Comparison of ENCODE assay signal across 9 mouse cellular contexts in genomic region chr12:5087787-5088519, GRCm38 (mm10).
DNase-seq lines count a peak whose midpoint lies in the region; ATAC-seq lines count a peak whose summit lies in the region.
"Had no signal": no experiment of that assay in that cellular context is flagged by ENCODE, and none has a peak within 500 bp of the region (broad histone marks: within the 10 kb centered on the region; RNA-seq: fewer than 3 reads in every experiment).

No protein-coding gene starts in this region.

- no peaks in the 10 kb centered on the region for H3K27me3 ChIP-seq in forebrain, embryonic 11.5 days (ENCODE audit: control insufficient read depth, insufficient read depth, low read length)
- H3K27me3 ChIP-seq in forebrain, embryonic 10.5 days (ENCODE audit: poor library complexity, severe bottlenecking) = no peaks in the 10 kb centered on the region
- H3K27me3 ChIP-seq in lung, embryonic 16.5 days (ENCODE audit: control insufficient read depth, insufficient read depth, low read depth, low read length) = no peaks in the 10 kb centered on the region
- no peaks in the 10 kb centered on the region for H3K27me3 ChIP-seq in stomach, embryonic 16.5 days (ENCODE audit: control insufficient read depth, insufficient read depth, low read length)
- H3K27me3 ChIP-seq: embryonic facial prominence, embryonic 12.5 days had no signal

- H3K4me1 ChIP-seq in forebrain, embryonic 11.5 days (replicated peaks; ENCODE audit: control insufficient read depth, insufficient read depth, low read length) = 0 out of 2 replicates have a peak, but pooled peaks cover 2% of the 10 kb centered on the region
- H3K4me1 ChIP-seq in forebrain, embryonic 10.5 days = peaks cover 9% of the 10 kb centered on the region; the same call in 1 of the 2 replicates
- peaks cover 7% of the 10 kb centered on the region for H3K4me1 ChIP-seq in lung, embryonic 16.5 days (replicated peaks; ENCODE audit: control insufficient read depth, insufficient read depth, low read length)
- H3K4me1 ChIP-seq in stomach, embryonic 16.5 days (ENCODE audit: control insufficient read depth, insufficient read depth, low read length) = peaks cover 12% of the 10 kb centered on the region

- H3K27ac ChIP-seq in forebrain, embryonic 11.5 days (ENCODE audit: low read depth, low read length) = 0 out of 2 replicates have a peak overlapping the region, but pooled peaks have one; percentile 6
- no peak overlapping the region for H3K27ac ChIP-seq in forebrain, embryonic 10.5 days
- no peak overlapping the region for H3K27ac ChIP-seq in lung, embryonic 16.5 days (ENCODE audit: low read length)
- 0 out of 2 replicates have a peak overlapping the region, but pooled peaks have one; percentile 30 for H3K27ac ChIP-seq in stomach, embryonic 16.5 days (ENCODE audit: low read length)

- WGBS in forebrain, embryonic 11.5 days = 55% methylated on average over 10 of the region's 10 CpGs
- WGBS in forebrain, embryonic 10.5 days = 76% methylated on average over 10 of the region's 10 CpGs
- WGBS in lung, embryonic 16.5 days = 21% methylated on average over 10 of the region's 10 CpGs
- WGBS in stomach, embryonic 16.5 days = 24% methylated on average over 10 of the region's 10 CpGs

- no peaks in the 10 kb centered on the region for H3K36me3 ChIP-seq in forebrain, embryonic 11.5 days (ENCODE audit: control insufficient read depth, insufficient read depth, low read length)
- peaks cover 28% of the 10 kb centered on the region for H3K36me3 ChIP-seq in forebrain, embryonic 10.5 days (replicated peaks)
- H3K36me3 ChIP-seq in lung, embryonic 16.5 days (ENCODE audit: control insufficient read depth, insufficient read depth, low read length) = no peaks in the 10 kb centered on the region
- peaks cover 7% of the 10 kb centered on the region; the same call in 1 of the 2 replicates for H3K36me3 ChIP-seq in stomach, embryonic 16.5 days (ENCODE audit: control insufficient read depth, insufficient read depth, low read length)

- H3K4me2 ChIP-seq in forebrain, embryonic 11.5 days (ENCODE audit: low read depth, low read length, severe bottlenecking) = no peak overlapping the region
- H3K4me2 ChIP-seq in lung, embryonic 16.5 days (ENCODE audit: low read depth, low read length) = peak overlapping the region; percentile 15; the same call in 1 of the 2 replicates
- peak overlapping the region; percentile 8; the same call in 1 of the 2 replicates for H3K4me2 ChIP-seq in stomach, embryonic 16.5 days (ENCODE audit: low read depth, low read length)
- H3K4me2 ChIP-seq: embryonic facial prominence, embryonic 12.5 days had no signal

- DNase-seq in forebrain, embryonic 11.5 days (ENCODE audit: low spot score) = no peak
- DNase-seq in forebrain, embryonic 10.5 days (ENCODE audit: extremely low spot score, low spot score) = no peak
- DNase-seq in gastrocnemius, postnatal 25 days = peak; percentile 27
- peak; percentile 59 for DNase-seq in kidney, adult 9 months
- DNase-seq in spleen, adult 18-20 months = no peak

- no peaks in the 10 kb centered on the region for H3K9me3 ChIP-seq in forebrain, embryonic 11.5 days (ENCODE audit: control insufficient read depth, low read length)
- H3K9me3 ChIP-seq in forebrain, embryonic 10.5 days = no peaks in the 10 kb centered on the region
- no peaks in the 10 kb centered on the region for H3K9me3 ChIP-seq in lung, embryonic 16.5 days (ENCODE audit: control insufficient read depth, low read length)
- H3K9me3 ChIP-seq in stomach, embryonic 16.5 days (replicated peaks; ENCODE audit: control insufficient read depth, low read length) = no peaks in the 10 kb centered on the region
- H3K9me3 ChIP-seq: embryonic facial prominence, embryonic 12.5 days had no signal

- peak; percentile 67; the same call in 1 of the 2 replicates for ATAC-seq in forebrain, embryonic 11.5 days (replicated peaks; ENCODE audit: low FRiP score)
- ATAC-seq in cerebellum, adult (ENCODE audit: insufficient number of reproducible peaks, low FRiP score, low TSS enrichment) = peak; percentile 61
- peak; percentile 86 for ATAC-seq in lung, embryonic 16.5 days (ENCODE audit: low read depth)
- peak; percentile 34; the same call in 1 of the 2 replicates for ATAC-seq in stomach, embryonic 16.5 days (ENCODE audit: insufficient read depth, low FRiP score)

- no peak overlapping the region for H3K4me3 ChIP-seq in forebrain, embryonic 11.5 days (ENCODE audit: low read depth, low read length)
- H3K4me3 ChIP-seq in forebrain, embryonic 10.5 days = no peak overlapping the region
- H3K4me3 ChIP-seq in lung, embryonic 16.5 days (ENCODE audit: low read length) = no peak overlapping the region
- no peak overlapping the region for H3K4me3 ChIP-seq in stomach, embryonic 16.5 days (replicated peaks; ENCODE audit: low read length)
- H3K4me3 ChIP-seq: embryonic facial prominence, embryonic 12.5 days had no signal

- no peak overlapping the region for H3K9ac ChIP-seq in forebrain, embryonic 11.5 days (ENCODE audit: low read length)
- H3K9ac ChIP-seq in lung, embryonic 16.5 days (ENCODE audit: low read length) = no peak overlapping the region
- no peak overlapping the region for H3K9ac ChIP-seq in stomach, embryonic 16.5 days (ENCODE audit: low read length)
- H3K9ac ChIP-seq: embryonic facial prominence, embryonic 12.5 days had no signal

Comparison
In these comparisons a context has a peak if more than half of its experiments do, and no peak if none do; other contexts are left out.
1. H3K27ac ChIP-seq: peak in forebrain, embryonic 11.5 days (single experiment) and stomach, embryonic 16.5 days (single experiment); none in forebrain, embryonic 10.5 days (single experiment) and lung, embryonic 16.5 days (single experiment).
2. ATAC-seq: peak in every context shown above with its lines; median percentile 86 in lung, embryonic 16.5 days; 67 in forebrain, embryonic 11.5 days; 61 in cerebellum, adult; 34 in stomach, embryonic 16.5 days.
3. DNase-seq: peak in gastrocnemius, postnatal 25 days (single experiment) and kidney, adult 9 months (single experiment); none in forebrain, embryonic 11.5 days (single experiment), forebrain, embryonic 10.5 days (single experiment) and spleen, adult 18-20 months (0 of 2).